Mouse (Mus musculus) liver, embryonic 12.5 days (tissue): Measurements from ENCODE around the gene Eprs. TPM values are rescaled to one million over a fixed set of nuclear protein-coding genes. Genes with fewer than 3 reads are reported as not detected.
A peak's percentile ranks its signal among the peaks of the same experiment; 100 is the strongest.

Experiments used
- ATAC-seq: fragments of 200-750 bp; cut with Nextera tagmentation; 2 replicates; pipeline ENCODE4 v1.8.0; 2017; ENCODE audit warnings: moderate number of reproducible peaks, mild to moderate bottlenecking, moderate library complexity
- H3K27ac ChIP-seq: fragments of 300-500 bp; sonication (generic); 2 replicates; pipeline ENCODE4 v1.5.1; 2016; ENCODE audit warnings: mild to moderate bottlenecking
- H3K27me3 ChIP-seq: fragments of 300-500 bp; sonication (generic); replicated peaks from 2 replicates; pipeline ENCODE4 v1.6.1; 2016; ENCODE audit warnings: mild to moderate bottlenecking, moderate library complexity
- H3K36me3 ChIP-seq: fragments of 300-500 bp; sonication (generic); 2 replicates; pipeline ENCODE4 v1.6.1; 2016; ENCODE audit warnings: mild to moderate bottlenecking, moderate library complexity
- H3K4me1 ChIP-seq: fragments of 300-500 bp; sonication (generic); 2 replicates; pipeline ENCODE4 v1.6.1; 2016
- H3K4me2 ChIP-seq: fragments of 300-500 bp; sonication (generic); 2 replicates; pipeline ENCODE4 v1.6.1; 2016; ENCODE audit warnings: mild to moderate bottlenecking, moderate library complexity
- H3K4me3 ChIP-seq: fragments of 300-500 bp; sonication (generic); 2 replicates; pipeline ENCODE4 v1.5.1; 2016; ENCODE audit warnings: mild to moderate bottlenecking, moderate library complexity
- H3K9ac ChIP-seq: fragments of 300-500 bp; sonication (generic); 2 replicates; pipeline ENCODE4 v1.6.1; 2016; ENCODE audit warnings: mild to moderate bottlenecking, moderate library complexity
- H3K9me3 ChIP-seq: fragments of 300-500 bp; sonication (generic); replicated peaks from 2 replicates; pipeline ENCODE4 v1.6.1; 2016; ENCODE audit warnings: mild to moderate bottlenecking, moderate library complexity
- WGBS: fragments of 180-500 bp; shearing (Covaris S2); methylation state at CpG from one replicate; pipeline ENCODE4 v1.1.7; 2016; ENCODE audit not compliant: insufficient replicate concordance; 5-methylcytosine and 5-hydroxymethylcytosine counted together
- polyA plus RNA-seq: library from polyadenylated mRNA; unstranded; fragments of >200 nt; fragmentation: Nextera tagmentation; extraction: Ambion mirVana; gene quantifications from 2 replicates; pipeline ENCODE4 v1.2.1, GENCODE M21; 2016

The Eprs gene
- polyA plus RNA-seq, 1 experiment from 2014 or later: 136 TPM

DNA sequence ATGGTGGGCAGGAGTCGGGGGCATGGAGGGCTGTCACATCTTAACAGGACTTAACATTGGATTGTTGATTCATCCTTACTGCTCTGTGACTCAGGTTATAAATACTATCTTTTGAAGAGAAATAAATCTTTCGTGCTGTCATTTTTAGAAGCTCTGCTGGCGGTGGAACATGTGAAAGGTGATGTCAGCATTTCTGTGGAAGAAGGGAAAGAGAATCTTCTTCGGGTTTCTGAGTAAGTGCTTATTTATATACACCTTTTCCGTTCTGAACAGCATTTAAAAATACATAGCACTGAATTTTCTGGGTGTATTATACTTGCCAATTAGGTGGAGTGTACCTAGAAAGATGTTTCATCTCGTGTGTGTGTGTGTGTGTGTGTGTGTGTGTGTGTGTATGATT lies 4.5 kb downstream of the Eprs start:
- Histone ChIP-seq H3K27me3 (no peaks in the 10 kb centered on the region), H3K4me1 (peaks cover 26% of the 10 kb centered on the region), H3K9me3 (no peaks in the 10 kb centered on the region), H3K27ac (no peak overlapping the region), H3K4me2 (no peak overlapping the region), H3K36me3 (peaks cover 61% of the 10 kb centered on the region), H3K9ac (no peak overlapping the region), H3K4me3 (no peak overlapping the region)
- no peak for ATAC-seq
- 80% methylated on average over 6 of the region's 6 CpGs for WGBS

DNA sequence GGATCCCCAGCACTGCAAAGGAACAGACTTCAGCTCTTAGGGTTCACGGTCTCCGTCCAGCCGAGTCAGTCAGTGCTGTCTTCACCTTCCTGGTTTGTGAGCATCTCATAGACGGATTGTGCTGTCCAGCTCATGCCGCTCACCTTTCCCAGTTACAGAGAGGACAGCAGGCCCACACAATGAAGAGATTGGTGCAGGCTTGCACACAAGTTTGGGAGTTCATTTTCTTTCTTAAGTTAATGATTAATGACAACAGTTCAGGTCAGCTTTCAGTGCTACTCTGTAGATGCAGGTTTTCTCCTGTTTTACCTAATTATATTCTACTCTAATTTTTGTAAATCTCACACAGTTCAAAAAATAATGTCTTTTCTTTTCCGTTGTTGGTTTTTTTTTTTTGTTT lies 7.1 kb downstream of the Eprs start:
- H3K27ac ChIP-seq: no peak overlapping the region
- H3K36me3 ChIP-seq: peaks cover 86% of the 10 kb centered on the region
- H3K4me2 ChIP-seq: no peak overlapping the region
- no peak overlapping the region for H3K4me3 ChIP-seq
- H3K9me3 ChIP-seq: no peaks in the 10 kb centered on the region
- WGBS: 88% methylated on average over 6 of the region's 6 CpGs
- H3K27me3 ChIP-seq: no peaks in the 10 kb centered on the region
- H3K9ac ChIP-seq: no peak overlapping the region
- H3K4me1 ChIP-seq: peaks cover 15% of the 10 kb centered on the region
- peak; percentile 33; the same call in 1 of the 2 replicates for ATAC-seq

DNA sequence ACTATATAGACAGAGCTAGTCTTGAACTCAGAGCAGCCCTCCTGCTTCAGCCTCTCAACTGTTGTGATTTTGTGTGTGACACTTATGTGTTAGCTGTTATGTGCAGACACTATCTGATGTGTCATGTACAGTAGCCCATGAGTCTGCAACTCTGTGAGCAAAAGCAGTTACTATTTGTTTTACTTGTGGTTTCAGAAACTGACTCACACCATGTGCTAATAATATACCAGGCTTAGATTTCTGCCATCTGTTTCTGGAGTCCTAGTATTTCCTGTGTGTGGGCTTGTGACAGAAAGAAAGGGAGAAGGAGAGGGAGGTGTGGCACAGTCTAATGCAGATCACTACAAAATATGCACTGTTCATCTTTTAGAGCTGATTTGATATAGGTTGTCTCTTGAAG lies 13.5 kb downstream of the Eprs start:
- no peak overlapping the region for H3K4me2 ChIP-seq
- ATAC-seq: no peak
- no peak overlapping the region for H3K9ac ChIP-seq
- no peak overlapping the region for H3K4me3 ChIP-seq
- H3K27me3 ChIP-seq: no peaks in the 10 kb centered on the region
- no peak overlapping the region for H3K27ac ChIP-seq
- peaks cover 98% of the 10 kb centered on the region for H3K36me3 ChIP-seq
- H3K4me1 ChIP-seq: no peaks in the 10 kb centered on the region
- H3K9me3 ChIP-seq: no peaks in the 10 kb centered on the region

DNA sequence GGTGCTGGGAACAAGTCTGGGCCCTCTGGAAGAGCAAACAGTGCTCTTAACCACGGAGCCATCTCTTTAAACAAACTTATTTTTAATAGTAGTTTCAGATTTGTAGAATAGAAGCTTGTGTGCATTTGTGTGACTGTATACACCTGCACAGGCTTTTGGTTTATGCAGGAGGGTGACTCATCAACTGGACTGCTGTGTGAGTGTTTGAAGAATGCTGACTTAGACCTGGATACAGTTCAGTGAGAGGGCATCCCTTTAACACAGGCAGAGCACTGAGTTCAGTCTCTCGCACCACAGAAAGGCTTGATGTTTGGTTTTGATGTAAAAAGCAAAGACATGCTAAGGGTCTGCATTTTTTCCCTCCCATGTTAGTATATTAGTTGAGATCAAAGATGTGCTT lies 14.6 kb downstream of the Eprs start:
- no peaks in the 10 kb centered on the region for H3K9me3 ChIP-seq
- H3K36me3 ChIP-seq: peaks cover 96% of the 10 kb centered on the region
- H3K9ac ChIP-seq: no peak overlapping the region
- H3K4me1 ChIP-seq: no peaks in the 10 kb centered on the region
- no peak overlapping the region for H3K4me3 ChIP-seq
- H3K27ac ChIP-seq: no peak overlapping the region
- no peak overlapping the region for H3K4me2 ChIP-seq
- H3K27me3 ChIP-seq: no peaks in the 10 kb centered on the region
- WGBS: 82% methylated on average over 2 of the region's 2 CpGs
- no peak for ATAC-seq

DNA sequence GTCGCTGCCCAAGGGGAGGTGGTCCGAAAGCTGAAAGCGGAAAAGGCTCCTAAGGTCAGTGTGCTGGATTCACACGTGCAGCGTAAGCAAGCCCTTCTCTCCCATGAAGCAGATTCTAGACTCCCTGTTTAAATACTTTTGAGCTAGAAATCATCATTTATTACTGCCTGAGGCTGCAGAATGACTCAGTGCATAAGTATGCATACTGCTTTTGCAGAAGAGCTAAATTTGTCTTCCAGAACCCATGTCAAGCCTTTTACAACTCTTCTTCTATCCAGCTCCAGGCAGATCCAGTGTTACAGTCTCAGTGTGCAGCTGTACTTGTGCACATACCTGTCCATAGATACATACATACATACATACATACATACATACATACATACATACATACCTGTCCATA lies 38.8 kb downstream of the Eprs start:
- no peaks in the 10 kb centered on the region for H3K9me3 ChIP-seq
- no peaks in the 10 kb centered on the region for H3K4me1 ChIP-seq
- 82% methylated on average over 5 of the region's 5 CpGs for WGBS
- no peak overlapping the region for H3K27ac ChIP-seq
- H3K4me3 ChIP-seq: no peak overlapping the region
- ATAC-seq: no peak
- H3K9ac ChIP-seq: no peak overlapping the region
- peaks cover 94% of the 10 kb centered on the region for H3K36me3 ChIP-seq
- no peak overlapping the region for H3K4me2 ChIP-seq
- no peaks in the 10 kb centered on the region for H3K27me3 ChIP-seq

DNA sequence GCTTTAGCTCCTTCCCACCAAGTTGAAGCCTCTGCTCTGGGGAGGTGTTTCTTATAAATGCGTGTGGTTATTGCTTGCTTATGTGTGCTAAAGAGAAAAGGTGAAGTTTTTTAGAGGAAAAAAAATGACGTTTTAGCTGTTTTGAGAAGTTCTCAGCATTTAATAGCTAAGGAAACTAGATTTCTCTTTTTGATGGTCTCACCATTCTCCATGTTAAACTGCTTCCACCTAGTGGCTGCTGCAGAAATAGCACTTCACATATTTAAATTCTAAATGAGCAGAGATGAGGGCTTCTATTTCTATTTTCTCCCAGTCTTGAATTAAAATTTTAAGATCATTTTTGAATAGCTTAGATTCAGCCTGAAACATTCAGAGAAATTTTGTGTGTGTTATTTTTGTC lies 41.2 kb downstream of the Eprs start:
- H3K9ac ChIP-seq: no peak overlapping the region
- no peak overlapping the region for H3K27ac ChIP-seq

DNA sequence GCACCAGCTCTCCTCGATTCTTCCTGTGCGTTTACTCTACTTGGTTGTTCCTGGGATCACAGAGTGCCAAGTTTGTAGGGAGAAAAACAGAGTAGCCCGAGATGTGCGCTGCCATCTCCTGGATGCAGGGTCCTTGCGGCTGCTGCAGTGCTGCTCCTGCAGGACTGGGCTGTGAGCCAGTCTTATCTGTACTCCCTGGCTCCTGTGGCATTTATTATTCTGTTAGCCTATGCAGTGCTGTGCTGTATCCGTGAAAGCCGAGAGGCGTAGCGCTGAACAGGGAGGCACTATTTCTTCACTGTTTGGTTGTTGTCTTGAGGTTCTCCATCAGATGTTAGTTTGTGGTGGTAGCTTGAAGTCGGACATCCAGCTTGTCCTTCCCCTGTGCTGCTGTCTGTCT lies 43.1 kb downstream of the Eprs start:
- WGBS: 89% methylated on average over 10 of the region's 10 CpGs
- Histone ChIP-seq H3K9me3 (no peaks in the 10 kb centered on the region), H3K4me3 (no peak overlapping the region), H3K9ac (no peak overlapping the region), H3K4me1 (no peaks in the 10 kb centered on the region), H3K27me3 (no peaks in the 10 kb centered on the region), H3K36me3 (peaks cover 94% of the 10 kb centered on the region), H3K27ac (no peak overlapping the region), H3K4me2 (no peak overlapping the region)
- 0 out of 2 replicates have a peak, but pooled peaks have one; percentile 30 for ATAC-seq

More for the DNA sequence above, 41.2 kb downstream of the Eprs start:
- Histone ChIP-seq H3K9me3 (no peaks in the 10 kb centered on the region), H3K36me3 (peaks cover 95% of the 10 kb centered on the region), H3K4me2 (no peak overlapping the region), H3K4me3 (no peak overlapping the region), H3K27me3 (no peaks in the 10 kb centered on the region), H3K4me1 (no peaks in the 10 kb centered on the region)
- WGBS: 31% methylated on average over 2 of the region's 2 CpGs
- ATAC-seq: no peak

DNA sequence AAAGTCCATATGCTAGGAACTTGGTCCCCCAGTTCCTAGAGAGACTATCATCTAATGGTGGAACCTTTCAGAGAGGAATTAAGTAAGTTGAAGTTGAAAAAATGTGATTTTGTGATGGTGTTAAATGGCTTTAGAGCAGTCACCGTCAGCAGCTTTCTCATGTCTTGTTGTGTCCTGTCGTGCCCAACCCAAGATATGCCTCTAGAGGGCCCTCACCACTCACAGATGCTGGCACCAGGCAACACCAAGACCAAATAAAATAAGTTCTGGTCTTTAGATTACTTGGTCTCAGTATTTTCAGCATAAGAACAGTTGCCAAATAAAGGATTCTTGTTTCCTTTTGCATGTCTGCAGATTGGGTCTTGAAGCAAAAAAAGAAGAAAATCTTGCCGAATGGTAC lies 47.0 kb downstream of the Eprs start:
- Histone ChIP-seq H3K27me3 (no peaks in the 10 kb centered on the region), H3K36me3 (peaks cover 95% of the 10 kb centered on the region), H3K4me2 (no peak overlapping the region), H3K4me3 (no peak overlapping the region), H3K9me3 (no peaks in the 10 kb centered on the region), H3K4me1 (no peaks in the 10 kb centered on the region), H3K27ac (no peak overlapping the region), H3K9ac (no peak overlapping the region)
- peak; percentile 65 for ATAC-seq
- 77% methylated on average over 3 of the region's 3 CpGs for WGBS

DNA sequence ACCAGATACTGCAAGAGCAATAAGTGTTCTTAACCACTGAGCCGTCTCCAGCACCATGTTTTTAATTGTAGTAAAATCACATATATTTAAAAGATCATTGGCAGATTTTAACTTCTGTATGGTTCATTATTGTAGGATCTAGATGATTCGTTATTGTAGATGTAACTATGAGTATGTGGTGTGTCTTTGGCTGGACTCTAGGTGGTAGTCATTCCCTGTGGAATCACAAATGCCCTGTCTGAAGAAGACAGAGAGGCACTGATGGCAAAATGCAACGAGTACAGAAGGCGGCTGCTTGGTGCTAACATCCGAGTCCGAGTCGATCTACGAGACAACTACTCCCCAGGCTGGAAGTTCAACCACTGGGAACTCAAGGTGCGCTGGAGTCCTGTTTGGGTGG lies 55.2 kb downstream of the Eprs start:
- Histone ChIP-seq H3K27ac (0 out of 2 replicates have a peak overlapping the region, but pooled peaks have one; percentile 37), H3K36me3 (peaks cover 98% of the 10 kb centered on the region), H3K9me3 (no peaks in the 10 kb centered on the region), H3K9ac (no peak overlapping the region), H3K4me2 (no peak overlapping the region), H3K4me3 (no peak overlapping the region), H3K27me3 (no peaks in the 10 kb centered on the region), H3K4me1 (peaks cover 24% of the 10 kb centered on the region)
- 89% methylated on average over 9 of the region's 9 CpGs for WGBS
- ATAC-seq: no peak

DNA sequence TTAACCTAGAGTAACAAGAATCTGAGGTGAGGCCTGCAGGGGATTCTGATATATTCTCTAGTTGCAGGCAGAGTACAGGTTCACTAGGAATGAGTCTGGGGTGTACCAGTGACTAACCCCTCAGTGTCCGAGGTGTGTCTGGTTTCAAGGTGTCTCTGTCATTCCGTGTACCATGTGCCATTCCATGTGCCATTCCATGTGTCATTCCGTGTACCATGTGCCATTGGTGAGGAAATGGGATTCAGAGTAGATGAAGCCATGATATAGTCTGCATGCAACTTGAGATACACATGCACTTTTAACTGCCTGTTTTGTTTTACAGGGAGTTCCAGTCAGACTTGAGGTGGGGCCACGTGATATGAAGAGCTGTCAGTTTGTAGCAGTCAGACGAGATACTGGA lies 57.0 kb downstream of the Eprs start:
- Histone ChIP-seq H3K4me2 (no peak overlapping the region), H3K27ac (peak overlapping the region; percentile 68), H3K27me3 (no peaks in the 10 kb centered on the region), H3K36me3 (peaks cover 98% of the 10 kb centered on the region), H3K4me3 (no peak overlapping the region), H3K9me3 (no peaks in the 10 kb centered on the region), H3K9ac (peak overlapping the region; percentile 1; the same call in 1 of the 2 replicates), H3K4me1 (peaks cover 31% of the 10 kb centered on the region)
- WGBS: 62% methylated on average over 5 of the region's 5 CpGs
- no peak for ATAC-seq

DNA sequence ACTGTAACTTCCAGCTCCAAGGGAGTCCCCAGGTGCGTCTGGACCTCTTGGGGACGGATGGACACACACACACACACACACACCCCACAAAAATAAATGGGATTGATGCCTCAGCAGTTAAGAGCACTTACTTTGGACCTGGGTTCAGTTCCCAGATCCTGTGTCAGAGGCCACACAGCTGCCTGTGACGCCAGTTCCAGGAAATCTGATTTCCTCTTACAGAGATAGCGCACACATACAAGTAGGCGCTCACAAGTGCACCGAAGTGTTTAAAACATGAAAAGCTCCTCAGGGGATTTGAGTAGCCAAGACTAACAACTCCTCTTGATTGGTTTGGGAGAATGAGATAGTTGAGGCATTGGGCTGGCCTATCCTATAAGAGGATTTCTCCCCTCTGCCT lies 57.9 kb downstream of the Eprs start:
- Histone ChIP-seq H3K4me3 (no peak overlapping the region), H3K9me3 (no peaks in the 10 kb centered on the region), H3K27ac (peak overlapping the region; percentile 68), H3K36me3 (peaks cover 97% of the 10 kb centered on the region), H3K27me3 (no peaks in the 10 kb centered on the region), H3K4me1 (peaks cover 36% of the 10 kb centered on the region), H3K9ac (0 out of 2 replicates have a peak overlapping the region, but pooled peaks have one; percentile 41), H3K4me2 (peak overlapping the region; percentile 14; the same call in 1 of the 2 replicates)
- 65% methylated on average over 6 of the region's 6 CpGs for WGBS
- ATAC-seq: peak; percentile 75

DNA sequence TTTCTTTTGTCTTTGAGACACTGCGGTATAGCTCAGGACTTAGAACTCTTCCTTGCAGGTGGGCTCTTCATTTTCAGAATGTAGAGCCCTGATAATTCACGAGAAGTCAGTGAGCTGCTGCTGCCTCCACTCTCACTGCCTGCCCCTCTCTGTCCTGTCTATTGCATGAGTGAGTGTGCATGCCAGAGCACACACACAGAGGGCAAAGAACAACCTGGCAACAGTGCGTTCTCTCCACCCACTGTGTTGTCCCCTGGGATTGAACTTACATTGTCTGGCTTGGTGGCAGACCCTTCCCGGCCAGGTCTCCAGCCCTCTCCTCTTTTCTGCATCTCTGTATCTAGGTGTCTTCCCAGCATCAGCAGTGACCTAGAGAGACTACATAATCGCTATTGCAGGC lies 63.7 kb downstream of the Eprs start:
- Histone ChIP-seq H3K9ac (no peak overlapping the region), H3K4me2 (no peak overlapping the region), H3K4me1 (peaks cover 12% of the 10 kb centered on the region), H3K36me3 (peaks cover 86% of the 10 kb centered on the region), H3K4me3 (no peak overlapping the region), H3K9me3 (no peaks in the 10 kb centered on the region), H3K27me3 (no peaks in the 10 kb centered on the region), H3K27ac (no peak overlapping the region)
- ATAC-seq: no peak
- WGBS: 87% methylated on average over 5 of the region's 5 CpGs

DNA sequence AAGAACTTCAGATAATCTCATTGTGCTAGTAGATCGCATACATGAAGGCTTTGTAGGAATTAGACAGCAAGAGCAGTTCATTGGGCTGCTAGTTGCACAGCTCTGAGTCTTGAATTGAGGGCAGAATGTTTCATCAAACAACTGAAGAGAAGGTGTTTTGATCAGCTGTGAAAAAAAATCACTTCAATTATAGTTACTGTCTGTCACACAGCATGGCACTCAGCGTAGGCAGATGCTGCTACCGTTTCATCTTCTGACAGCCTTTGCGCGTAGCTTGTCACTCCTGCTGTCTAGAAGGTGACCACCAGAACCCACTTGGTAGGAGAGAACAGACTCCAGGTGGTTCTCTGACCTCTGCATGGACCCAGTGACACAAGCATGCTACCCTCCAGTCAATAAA lies 67.6 kb downstream of the Eprs start:
- Histone ChIP-seq H3K9ac (no peak overlapping the region), H3K27me3 (no peaks in the 10 kb centered on the region), H3K4me1 (peaks cover 19% of the 10 kb centered on the region), H3K36me3 (peaks cover 49% of the 10 kb centered on the region), H3K4me2 (no peak overlapping the region), H3K4me3 (no peak overlapping the region), H3K27ac (no peak overlapping the region), H3K9me3 (no peaks in the 10 kb centered on the region)
- no peak for ATAC-seq
- 90% methylated on average over 5 of the region's 5 CpGs for WGBS
